Mouse (Mus musculus) pancreas, adult 10 weeks (tissue): ENCODE data around the gene Cdc45. TPM values are rescaled to one million over a fixed set of nuclear protein-coding genes. Genes with fewer than 3 reads are reported as not detected.

Experiments
- polyA plus RNA-seq: library from polyadenylated mRNA; stranded (reverse); fragments of 350-450 nt; fragmentation: Illumina TruSeq; extraction: RNeasy Lipid Tissue Mini Kit (QIAGEN cat#74804); gene quantifications from one replicate; pipeline ENCODE4 v1.2.3, GENCODE M21; 2015; ENCODE audit warnings: low read depth, low replicate concordance; ENCODE audit not compliant: insufficient read depth

Gene Cdc45
- 0.79 TPM for polyA plus RNA-seq

DNA sequence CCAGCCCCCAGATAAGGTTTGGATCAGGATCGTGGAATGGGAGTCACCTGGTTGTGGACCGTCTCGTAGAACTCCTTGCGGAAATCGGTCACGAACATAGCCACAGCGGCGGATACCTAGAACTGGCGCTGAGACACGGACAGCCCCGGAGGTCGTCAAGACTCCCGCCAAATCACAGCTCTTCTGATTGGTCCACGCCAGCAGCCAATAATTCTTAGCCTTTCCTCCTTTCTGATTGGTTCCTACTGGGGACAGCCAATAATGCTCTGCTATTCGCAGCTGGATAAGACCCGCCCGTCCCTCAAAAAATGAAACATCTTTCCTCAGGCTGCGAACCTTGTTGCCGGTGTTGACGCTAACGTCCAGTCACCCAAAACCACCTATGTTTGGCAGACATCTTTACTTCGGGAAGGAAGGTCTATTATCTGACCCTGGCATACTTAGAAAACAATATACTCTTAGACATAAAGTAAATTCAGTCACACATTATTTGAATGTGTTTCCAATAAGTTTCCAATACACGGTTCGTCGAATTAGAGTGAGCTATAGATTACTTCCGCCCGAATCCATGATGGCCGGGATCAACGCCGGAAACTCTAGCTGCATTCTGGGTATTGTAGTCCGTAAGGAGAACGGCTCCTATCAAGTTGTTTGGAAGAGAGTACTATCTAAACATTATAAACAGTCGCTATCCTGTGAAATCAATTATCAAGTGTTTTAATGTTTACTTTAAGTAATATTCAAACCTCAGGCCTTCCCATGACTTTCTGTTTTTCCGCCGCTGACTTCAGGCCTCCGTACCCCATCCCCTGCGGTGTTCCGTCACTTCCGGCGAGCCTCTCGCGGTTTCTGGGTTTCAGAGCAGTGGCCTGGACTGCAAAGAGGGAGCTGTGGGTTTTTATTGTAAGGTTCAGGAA is at the start of gene Cdc45, which contains the start of gene Ufd1:
Gene Cdc45 (minus strand): TSS at position 520 of the 917 bp plus-strand sequence.
Gene Ufd1 (plus strand): TSS at position 312 of the 917 bp plus-strand sequence.

DNA sequence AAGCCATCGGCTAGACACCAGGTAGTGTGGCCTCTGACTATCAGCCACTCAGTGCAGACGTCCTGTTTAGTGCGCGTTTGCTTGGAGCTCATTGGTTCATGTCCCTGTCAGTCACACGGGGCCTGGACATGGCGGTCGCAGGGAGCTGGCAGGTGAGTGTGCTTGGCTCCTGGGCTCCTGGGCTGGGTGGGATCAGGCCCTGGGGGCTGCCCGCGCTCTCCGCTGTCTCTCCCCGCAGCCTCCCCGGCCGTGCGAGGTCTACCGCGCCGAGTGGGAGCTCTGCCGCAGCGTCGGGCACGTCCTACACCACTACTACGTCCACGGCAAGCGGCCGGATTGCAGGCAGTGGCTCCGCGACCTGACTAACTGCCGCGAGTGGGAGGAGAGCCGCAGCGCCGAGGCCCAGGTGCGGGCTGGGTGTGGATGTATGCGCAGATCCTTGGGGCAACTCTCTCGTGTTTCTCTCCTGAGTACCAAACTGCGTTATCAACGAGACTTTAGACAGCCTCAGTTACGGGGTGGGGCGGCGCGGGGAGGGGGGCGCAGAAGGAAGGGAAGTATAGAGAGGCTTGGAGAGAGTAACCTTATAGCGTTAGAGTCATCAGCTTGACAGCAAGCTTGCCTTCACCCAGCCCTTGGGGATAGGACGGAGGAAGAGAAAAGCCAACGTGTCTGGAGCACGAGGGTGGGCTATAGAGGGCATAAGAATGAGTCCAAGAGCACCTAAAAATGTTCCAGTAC is 24.9 kb upstream of the Cdc45 start, which contains the start of the genes 2510002D24Rik and Gm28539:
Gene 2510002D24Rik (plus strand): TSS at position 111 of the 741 bp plus-strand sequence.
Gene Gm28539 (plus strand): TSS at position 117 of the 741 bp plus-strand sequence.

DNA sequence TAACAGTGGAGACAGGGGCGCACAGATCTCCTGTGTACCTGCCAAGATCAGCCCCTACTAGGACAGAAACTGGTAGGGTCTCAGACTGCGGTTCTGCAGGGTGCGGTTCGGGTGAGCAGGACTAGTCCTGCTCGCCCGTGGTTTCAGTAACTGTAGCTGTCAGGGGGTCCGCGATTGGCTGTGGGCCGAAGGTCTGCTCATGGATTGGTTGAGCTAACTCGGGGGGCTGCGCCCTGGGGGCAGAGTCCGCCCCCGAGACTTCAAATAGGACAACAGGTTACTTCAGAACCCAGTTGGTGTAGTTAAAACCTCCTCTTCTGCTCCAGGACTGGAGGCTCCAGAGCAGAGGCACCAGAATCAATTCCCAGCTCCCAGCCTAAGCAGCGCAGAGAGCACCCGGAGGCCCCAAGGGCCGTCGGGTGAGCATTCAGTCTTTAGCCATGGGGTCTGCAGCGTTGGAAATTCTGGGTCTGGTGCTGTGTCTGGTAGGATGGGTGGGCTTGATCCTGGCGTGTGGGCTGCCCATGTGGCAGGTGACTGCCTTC is 35.2 kb downstream of the Cdc45 start, which contains the start of gene Cldn5:
Gene Cldn5 (plus strand): TSS at position 292 of the 545 bp plus-strand sequence.

Other genes with a start within 250 kb of the Cdc45 start
- gene Tbx1, start 221.3 kb downstream of the Cdc45 start, polyA plus RNA-seq = 0.46 TPM
- gene Gp1bb, start 189.6 kb downstream of the Cdc45 start, polyA plus RNA-seq = 0.81 TPM
- 4.9 TPM for gene Gm49601, start 185.6 kb downstream of the Cdc45 start, polyA plus RNA-seq
- 6.8 TPM for gene Sept5, start 182.0 kb downstream of the Cdc45 start, polyA plus RNA-seq
- 5.0 TPM for gene Cldn5, start 35.1 kb downstream of the Cdc45 start, polyA plus RNA-seq
- 11.6 TPM for gene Ufd1, start 208 bp downstream of the Cdc45 start, polyA plus RNA-seq
- gene 2510002D24Rik, start 24.6 kb upstream of the Cdc45 start, polyA plus RNA-seq = 7.8 TPM
- gene Gm28539, start 24.6 kb upstream of the Cdc45 start, polyA plus RNA-seq = not detected
- gene Mrpl40, start 64.9 kb upstream of the Cdc45 start, polyA plus RNA-seq = 12.1 TPM
- 10.0 TPM for gene Hira, start 65.0 kb upstream of the Cdc45 start, polyA plus RNA-seq